Mouse (Mus musculus): ENCODE results near the gene Maml2. TPM values are rescaled to one million over a fixed set of nuclear protein-coding genes. Genes with fewer than 3 reads are reported as not detected.

Gene Maml2
- polyA plus RNA-seq, 1 experiment = 1.5 TPM

- Histone ChIP-seq H3K27me3 (ENCODE audit: control insufficient read depth, insufficient read depth, insufficient read length) (no peaks in the 10 kb centered on the region), H3K36me3 (ENCODE audit: control insufficient read depth, insufficient read depth) (no peaks in the 10 kb centered on the region), H3ac (ENCODE audit: control insufficient read depth, insufficient read length, low read depth) (no peak overlapping the region), H3K79me3 (ENCODE audit: low read depth) (no peaks in the 10 kb centered on the region), H3K4me3 (ENCODE audit: insufficient read depth, poor library complexity, severe bottlenecking) (no peak overlapping the region), H3K79me2 (ENCODE audit: control insufficient read depth, insufficient read depth) (no peaks in the 10 kb centered on the region)
- TF ChIP-seq MYOD1 (IDR thresholded peaks at IDR 0.05; ENCODE audit: control insufficient read depth, insufficient read length, low read depth) (no peak), CEBPB (IDR thresholded peaks at IDR 0.05; ENCODE audit: low read depth) (no peak), FOSL1 (IDR thresholded peaks at IDR 0.05; ENCODE audit: insufficient read depth, low read length, poor library complexity, severe bottlenecking) (no peak), CTCF (IDR thresholded peaks at IDR 0.05; ENCODE audit: control insufficient read depth, insufficient read depth, insufficient read length) (no peak), MAX (IDR thresholded peaks at IDR 0.05) (no peak), USF1 (IDR thresholded peaks at IDR 0.05; ENCODE audit: low read depth) (no peak), MYOG (IDR thresholded peaks at IDR 0.05; ENCODE audit: control insufficient read depth, extremely low read depth, insufficient read length) (no peak)
Measured at GRCm38 (mm10) chr9:13543167-13543566, 245.4 kb downstream of the Maml2 start.

GRCm38 (mm10) chr9:13544133-13544532 is 246.4 kb downstream of the Maml2 start:
- H3K4me3 ChIP-seq (ENCODE audit: insufficient read depth, poor library complexity, severe bottlenecking) = no peak overlapping the region
- no peaks in the 10 kb centered on the region for H3K36me3 ChIP-seq (ENCODE audit: control insufficient read depth, insufficient read depth)
- no peaks in the 10 kb centered on the region for H3K27me3 ChIP-seq (ENCODE audit: control insufficient read depth, insufficient read depth, insufficient read length)
- no peak overlapping the region for H3ac ChIP-seq (ENCODE audit: control insufficient read depth, insufficient read length, low read depth)
- no peaks in the 10 kb centered on the region for H3K79me3 ChIP-seq (ENCODE audit: low read depth)
- H3K79me2 ChIP-seq (ENCODE audit: control insufficient read depth, insufficient read depth) = no peaks in the 10 kb centered on the region
- no peak for TF ChIP-seq MYOG (IDR thresholded peaks at IDR 0.05; ENCODE audit: control insufficient read depth, extremely low read depth, insufficient read length)
- TF ChIP-seq CTCF (IDR thresholded peaks at IDR 0.05; ENCODE audit: control insufficient read depth, insufficient read depth, insufficient read length) = no peak
- no peak for TF ChIP-seq MYOD1 (IDR thresholded peaks at IDR 0.05; ENCODE audit: control insufficient read depth, insufficient read length, low read depth)
- TF ChIP-seq FOSL1 (IDR thresholded peaks at IDR 0.05; ENCODE audit: insufficient read depth, low read length, poor library complexity, severe bottlenecking) = no peak
- TF ChIP-seq USF1 (IDR thresholded peaks at IDR 0.05; ENCODE audit: low read depth) = no peak
- TF ChIP-seq CEBPB (IDR thresholded peaks at IDR 0.05; ENCODE audit: low read depth) = no peak
- no peak for TF ChIP-seq MAX (IDR thresholded peaks at IDR 0.05)

DNA sequence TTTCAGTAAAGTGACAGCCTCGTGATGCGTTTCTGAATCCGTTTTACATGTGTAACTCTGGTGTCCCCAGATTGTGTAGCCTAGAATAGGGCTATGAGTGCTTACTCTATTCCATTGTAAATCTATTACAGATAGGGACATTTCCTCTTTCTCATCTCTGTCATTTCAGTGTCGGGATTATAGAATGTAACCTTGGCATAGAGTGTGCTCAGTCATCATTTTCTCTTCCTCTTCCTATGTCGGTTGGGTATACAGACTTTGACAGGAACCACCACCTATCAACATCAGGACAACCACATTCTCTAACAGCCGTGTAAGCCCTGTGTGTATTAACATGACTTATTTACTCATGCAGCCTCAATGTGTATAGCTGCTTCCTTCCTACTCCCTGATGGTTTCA is 248.0 kb downstream of the Maml2 start:
- H3K79me3 ChIP-seq (ENCODE audit: low read depth) = no peaks in the 10 kb centered on the region
- no peak overlapping the region for H3ac ChIP-seq (ENCODE audit: control insufficient read depth, insufficient read length, low read depth)
- no peaks in the 10 kb centered on the region for H3K27me3 ChIP-seq (ENCODE audit: control insufficient read depth, insufficient read depth, insufficient read length)
- TF ChIP-seq MYOG (IDR thresholded peaks at IDR 0.05; ENCODE audit: control insufficient read depth, extremely low read depth, insufficient read length) = no peak
- TF ChIP-seq MYOD1 (IDR thresholded peaks at IDR 0.05; ENCODE audit: control insufficient read depth, insufficient read length, low read depth) = no peak
- TF ChIP-seq MAX (IDR thresholded peaks at IDR 0.05) = no peak
- no peak for TF ChIP-seq CTCF (IDR thresholded peaks at IDR 0.05; ENCODE audit: control insufficient read depth, insufficient read depth, insufficient read length)
- no peak overlapping the region for H3K4me3 ChIP-seq (ENCODE audit: insufficient read depth, poor library complexity, severe bottlenecking)
- no peaks in the 10 kb centered on the region for H3K79me2 ChIP-seq (ENCODE audit: control insufficient read depth, insufficient read depth)
- no peaks in the 10 kb centered on the region for H3K36me3 ChIP-seq (ENCODE audit: control insufficient read depth, insufficient read depth)

DNA sequence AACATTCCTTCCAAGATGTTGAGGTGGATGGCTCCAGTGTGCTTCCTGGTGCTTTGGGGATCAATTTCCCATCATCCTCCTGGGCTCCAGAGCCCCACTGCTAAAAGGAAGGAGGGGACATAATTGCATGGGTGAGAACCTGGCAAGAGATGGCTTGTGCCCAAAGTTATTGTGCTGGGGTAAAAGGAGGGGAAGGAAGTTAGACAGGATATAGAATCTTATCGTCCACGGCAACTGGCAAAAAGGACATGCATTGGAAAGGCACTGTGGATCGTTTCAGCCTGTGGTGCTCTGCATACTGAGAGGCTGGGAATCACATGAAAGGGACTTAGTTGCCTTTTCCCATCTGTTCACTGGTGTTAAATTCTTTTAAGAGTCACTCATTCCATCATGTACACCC is 252.2 kb downstream of the Maml2 start:
- Histone ChIP-seq H3ac (ENCODE audit: control insufficient read depth, insufficient read length, low read depth) (no peak overlapping the region), H3K27me3 (ENCODE audit: control insufficient read depth, insufficient read depth, insufficient read length) (no peaks in the 10 kb centered on the region), H3K36me3 (ENCODE audit: control insufficient read depth, insufficient read depth) (no peaks in the 10 kb centered on the region), H3K79me2 (ENCODE audit: control insufficient read depth, insufficient read depth) (no peaks in the 10 kb centered on the region), H3K4me3 (ENCODE audit: insufficient read depth, poor library complexity, severe bottlenecking) (no peak overlapping the region), H3K79me3 (ENCODE audit: low read depth) (no peaks in the 10 kb centered on the region)
- TF ChIP-seq MYOD1 (IDR thresholded peaks at IDR 0.05; ENCODE audit: control insufficient read depth, insufficient read length, low read depth) = no peak
- TF ChIP-seq CTCF (IDR thresholded peaks at IDR 0.05; ENCODE audit: control insufficient read depth, insufficient read depth, insufficient read length) = no peak
- no peak for TF ChIP-seq FOSL1 (IDR thresholded peaks at IDR 0.05; ENCODE audit: insufficient read depth, low read length, poor library complexity, severe bottlenecking)
- TF ChIP-seq MAX (IDR thresholded peaks at IDR 0.05) = no peak
- TF ChIP-seq USF1 (IDR thresholded peaks at IDR 0.05; ENCODE audit: low read depth) = no peak
- TF ChIP-seq CEBPB (IDR thresholded peaks at IDR 0.05; ENCODE audit: low read depth) = no peak
- TF ChIP-seq MYOG (IDR thresholded peaks at IDR 0.05; ENCODE audit: control insufficient read depth, extremely low read depth, insufficient read length) = no peak

GRCm38 (mm10) chr9:13552380-13553052 is 254.8 kb downstream of the Maml2 start:
- H3K27me3 ChIP-seq (ENCODE audit: control insufficient read depth, insufficient read depth, insufficient read length) = no peaks in the 10 kb centered on the region
- H3K79me2 ChIP-seq (ENCODE audit: control insufficient read depth, insufficient read depth) = no peaks in the 10 kb centered on the region
- no peak overlapping the region for H3ac ChIP-seq (ENCODE audit: control insufficient read depth, insufficient read length, low read depth)
- no peaks in the 10 kb centered on the region for H3K79me3 ChIP-seq (ENCODE audit: low read depth)
- TF ChIP-seq CEBPB (IDR thresholded peaks at IDR 0.05; ENCODE audit: low read depth) (no peak), MYOD1 (IDR thresholded peaks at IDR 0.05; ENCODE audit: control insufficient read depth, insufficient read length, low read depth) (no peak), MYOG (IDR thresholded peaks at IDR 0.05; ENCODE audit: control insufficient read depth, extremely low read depth, insufficient read length) (no peak), FOSL1 (IDR thresholded peaks at IDR 0.05; ENCODE audit: insufficient read depth, low read length, poor library complexity, severe bottlenecking) (no peak), CTCF (IDR thresholded peaks at IDR 0.05; ENCODE audit: control insufficient read depth, insufficient read depth, insufficient read length) (no peak), MAX (IDR thresholded peaks at IDR 0.05) (no peak), USF1 (IDR thresholded peaks at IDR 0.05; ENCODE audit: low read depth) (no peak)
- H3K4me3 ChIP-seq (ENCODE audit: insufficient read depth, poor library complexity, severe bottlenecking) = no peak overlapping the region
- H3K36me3 ChIP-seq (ENCODE audit: control insufficient read depth, insufficient read depth) = no peaks in the 10 kb centered on the region

DNA sequence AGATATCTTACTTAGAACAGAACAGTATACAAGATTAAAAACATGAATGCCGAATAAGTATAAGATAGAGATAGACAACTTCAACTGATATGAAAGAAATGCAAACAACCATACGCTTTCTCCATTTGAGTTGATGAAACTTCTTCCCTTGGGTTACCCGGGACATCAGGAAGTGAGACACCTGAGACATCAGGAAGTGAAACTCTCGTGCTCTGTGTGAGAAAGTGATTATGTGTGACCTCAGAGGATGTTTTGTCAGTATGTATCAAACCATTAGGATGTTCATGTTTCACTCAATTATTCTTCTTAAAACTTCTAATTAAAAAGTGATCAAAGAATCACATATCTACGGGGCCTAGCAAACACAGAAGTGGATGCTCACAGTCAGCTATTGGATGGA is 257.0 kb downstream of the Maml2 start:
- Histone ChIP-seq H3ac (ENCODE audit: control insufficient read depth, insufficient read length, low read depth) (no peak overlapping the region), H3K27me3 (ENCODE audit: control insufficient read depth, insufficient read depth, insufficient read length) (no peaks in the 10 kb centered on the region), H3K79me2 (ENCODE audit: control insufficient read depth, insufficient read depth) (no peaks in the 10 kb centered on the region), H3K79me3 (ENCODE audit: low read depth) (no peaks in the 10 kb centered on the region), H3K36me3 (ENCODE audit: control insufficient read depth, insufficient read depth) (no peaks in the 10 kb centered on the region), H3K4me3 (ENCODE audit: insufficient read depth, poor library complexity, severe bottlenecking) (no peak overlapping the region)
- no peak for TF ChIP-seq MYOG (IDR thresholded peaks at IDR 0.05; ENCODE audit: control insufficient read depth, extremely low read depth, insufficient read length)
- TF ChIP-seq USF1 (IDR thresholded peaks at IDR 0.05; ENCODE audit: low read depth) = no peak
- TF ChIP-seq CEBPB (IDR thresholded peaks at IDR 0.05; ENCODE audit: low read depth) = no peak

Measured in C2C12 (cell line).